Mouse (Mus musculus): Measurements from ENCODE around the gene Mgat5b.

The Mgat5b gene

DNA sequence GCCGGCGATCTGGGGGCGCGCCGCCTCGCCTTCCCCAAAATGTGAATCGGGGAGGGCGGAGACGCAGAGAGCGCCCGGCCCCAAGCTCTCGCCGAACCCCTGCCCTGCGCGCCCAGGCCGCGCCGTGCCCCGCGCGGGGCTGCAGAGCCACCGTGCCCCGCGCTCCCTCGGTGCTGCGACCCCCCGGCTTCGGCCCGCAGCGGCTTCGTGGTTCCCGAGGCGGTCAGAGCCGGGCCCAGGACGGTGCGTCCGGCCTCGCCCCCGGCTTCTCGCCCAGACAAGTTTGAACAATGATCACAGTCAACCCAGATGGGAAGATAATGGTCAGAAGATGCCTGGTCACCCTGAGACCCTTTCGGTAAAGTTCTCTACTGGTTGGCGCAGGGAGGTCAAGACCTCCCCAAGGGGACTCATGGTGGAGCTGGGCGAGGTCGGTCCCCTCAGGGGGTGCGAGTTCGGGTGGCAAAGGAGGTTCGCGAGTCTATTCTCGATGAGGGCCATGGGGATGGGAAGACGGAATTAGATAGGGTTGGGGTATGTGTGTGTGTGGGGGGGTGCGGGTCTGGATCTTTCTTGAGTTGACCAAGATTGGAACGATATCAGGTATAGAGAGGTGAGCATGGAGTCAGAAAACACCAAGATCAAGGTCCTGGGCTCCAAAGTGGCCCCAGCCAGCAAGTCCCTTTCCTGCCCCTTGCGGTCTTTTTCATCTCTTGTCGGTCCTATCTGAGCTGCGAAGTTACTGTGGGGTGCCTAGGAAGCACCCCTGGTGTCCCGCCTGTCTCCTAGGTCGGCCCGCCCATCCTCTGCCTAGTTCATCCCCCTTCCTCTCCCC, 740 bp downstream of the Mgat5b start:
- no peak for DNase-seq (ENCODE audit: low read depth)

GRCm38 (mm10) chr11:116920746-116921145, 2.1 kb downstream of the Mgat5b start:
- DNase-seq (ENCODE audit: low read depth): peak; percentile 64

DNA sequence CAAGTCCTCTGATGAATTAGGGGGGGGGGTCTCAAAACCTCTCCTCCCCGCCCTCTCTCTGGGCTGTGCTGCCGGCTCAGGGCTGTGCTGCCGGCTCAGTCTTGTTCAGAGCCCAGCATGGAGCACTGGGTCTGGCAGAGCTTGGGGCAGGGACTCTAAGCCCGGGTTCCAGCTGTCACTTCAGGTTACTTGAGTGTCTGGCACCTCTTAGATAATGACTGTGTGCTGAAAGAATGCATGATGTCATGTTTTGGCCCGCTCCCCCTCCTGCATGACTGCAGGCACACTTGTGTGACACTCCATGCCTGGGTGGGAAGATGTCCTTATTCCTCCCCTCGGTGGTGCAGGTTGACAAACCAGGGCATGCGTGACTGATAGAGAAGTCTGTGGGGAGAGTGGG, 3.4 kb downstream of the Mgat5b start:
- DNase-seq (ENCODE audit: low read depth): no peak

- no peak for DNase-seq (ENCODE audit: low read depth)
Measured at GRCm38 (mm10) chr11:116928031-116928430, 9.4 kb downstream of the Mgat5b start.

DNA sequence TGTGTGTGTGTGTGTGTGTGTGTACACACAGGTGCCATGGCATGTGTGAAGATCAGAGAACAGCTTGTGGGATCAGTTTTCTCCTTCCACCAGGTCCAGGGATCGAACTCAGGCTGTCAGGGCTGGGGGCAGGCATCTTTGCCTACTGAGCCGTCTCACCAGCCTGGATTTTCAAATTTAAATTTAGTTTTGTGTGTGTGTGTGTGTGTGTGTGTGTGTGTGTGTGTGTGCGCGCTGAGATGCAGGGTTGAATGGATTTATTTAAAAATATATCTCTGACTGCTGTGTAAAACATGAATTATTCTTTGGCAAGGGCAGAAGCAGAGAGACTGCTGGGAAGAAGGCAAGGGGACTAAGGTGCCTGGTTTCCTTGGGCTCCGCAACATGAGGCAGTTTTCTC, 16.2 kb downstream of the Mgat5b start:
- DNase-seq (ENCODE audit: low read depth): no peak

- DNase-seq (ENCODE audit: low read depth): no peak
Measured at GRCm38 (mm10) chr11:116935354-116935753, 16.7 kb downstream of the Mgat5b start.

DNA sequence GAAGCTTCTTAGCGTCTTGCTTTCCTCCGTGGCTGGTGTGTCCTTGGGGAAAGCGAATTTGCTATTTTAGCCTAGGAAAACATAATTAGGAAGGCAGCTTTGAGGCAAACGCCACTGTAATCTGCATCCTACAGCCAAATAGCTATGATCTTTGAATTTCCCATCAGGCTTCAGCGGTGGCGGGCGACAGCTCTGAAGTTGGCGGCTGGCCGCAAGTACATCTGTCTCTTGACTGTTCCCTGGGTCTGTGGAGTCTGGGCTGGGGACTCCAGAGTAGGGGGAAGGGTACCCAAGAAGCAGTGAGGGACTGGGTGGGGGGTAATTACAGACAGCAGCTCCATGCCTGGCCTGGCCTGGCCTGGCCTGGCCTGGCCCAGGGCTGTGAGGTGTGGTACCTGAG, 17.3 kb downstream of the Mgat5b start:
- no peak for DNase-seq (ENCODE audit: low read depth)

- no peak for DNase-seq (ENCODE audit: low read depth)
Measured at GRCm38 (mm10) chr11:116937141-116937540, 18.5 kb downstream of the Mgat5b start.

- peak; percentile 59 for DNase-seq (ENCODE audit: low read depth)
Measured at GRCm38 (mm10) chr11:116940088-116940855, 21.6 kb downstream of the Mgat5b start.

DNA sequence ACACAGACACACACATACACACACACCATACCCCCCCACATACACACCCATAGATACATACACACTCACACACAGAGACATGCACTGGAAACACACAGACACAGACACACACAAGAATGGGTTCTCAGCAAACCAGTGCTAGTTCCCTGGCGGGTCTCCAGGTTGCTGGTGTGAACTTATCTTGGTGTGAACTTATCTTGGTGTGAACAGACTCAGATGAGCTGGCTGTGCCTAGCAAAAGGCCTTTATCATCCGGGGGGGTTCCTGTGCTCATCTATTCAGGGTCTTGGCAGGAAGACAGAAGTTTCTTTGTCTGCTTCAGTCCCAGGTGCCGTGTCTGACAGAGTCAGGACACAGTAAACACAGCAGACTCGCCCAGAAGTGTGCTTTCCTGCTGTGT, 25.7 kb downstream of the Mgat5b start:
- peak; percentile 20 for DNase-seq (ENCODE audit: low read depth)

- no peak for DNase-seq (ENCODE audit: low read depth)
Measured at GRCm38 (mm10) chr11:116949832-116950231, 31.2 kb downstream of the Mgat5b start.

DNA sequence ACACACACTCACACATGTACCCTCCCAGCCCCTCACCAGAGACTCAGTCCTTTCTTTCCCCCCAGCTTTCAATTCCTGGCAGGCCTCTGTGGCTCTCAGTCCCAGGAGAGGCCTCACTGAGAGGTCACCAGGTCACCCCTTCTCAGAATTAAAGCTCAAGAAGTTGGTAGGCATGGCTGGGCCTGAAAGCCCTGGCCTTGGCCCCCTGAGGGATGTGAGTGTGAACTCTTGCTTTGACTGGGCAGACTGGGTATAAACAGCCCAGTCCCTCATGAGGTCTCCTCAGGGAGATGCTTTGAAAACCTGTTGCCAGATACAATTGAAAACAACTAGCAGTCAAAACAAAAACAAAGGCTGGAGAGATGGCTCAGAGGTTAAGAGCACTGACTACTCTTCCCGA, 32.8 kb downstream of the Mgat5b start:
- no peak for DNase-seq (ENCODE audit: low read depth)

DNA sequence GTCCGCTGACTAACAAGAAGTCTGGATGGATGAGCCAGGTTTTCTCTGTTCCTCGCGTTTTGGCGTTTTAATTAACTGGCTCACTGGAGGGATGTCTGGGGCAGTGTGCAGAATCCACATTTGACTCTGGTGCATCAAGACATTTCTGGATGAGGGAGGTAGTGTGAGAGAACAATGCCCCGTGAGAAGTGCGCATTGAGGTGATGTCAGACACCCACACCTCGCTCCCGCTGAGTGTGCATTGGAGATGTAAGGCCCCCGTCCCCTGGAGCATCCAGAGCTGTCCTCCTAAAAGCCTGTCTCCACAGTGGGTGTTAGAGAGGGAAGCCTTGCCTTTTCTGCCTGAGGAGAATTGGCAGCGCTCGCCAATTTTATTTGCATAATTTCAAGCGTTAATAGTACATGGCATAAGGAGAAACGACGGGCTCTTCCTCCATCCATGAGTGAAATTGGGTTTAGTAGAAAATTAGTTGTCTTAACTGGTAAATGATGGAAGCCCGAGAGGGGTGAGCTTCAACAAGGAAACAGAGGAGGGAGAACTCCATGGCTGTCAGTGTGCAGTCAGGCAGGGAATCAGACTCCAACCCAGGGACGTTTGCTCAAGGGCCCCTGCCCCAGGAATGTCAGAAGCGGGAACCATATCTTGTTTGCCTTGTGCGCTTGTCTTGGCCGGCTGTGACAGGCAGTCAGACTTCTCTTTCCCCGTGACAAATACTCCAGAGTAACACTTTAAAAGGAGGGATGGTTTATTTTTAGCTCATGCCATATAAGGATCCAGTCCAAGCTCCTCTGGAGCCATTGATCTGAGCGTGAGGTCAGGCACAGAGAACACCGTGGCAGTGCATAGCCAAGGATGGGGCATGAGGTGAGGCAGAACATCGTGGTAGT, 35.8 kb downstream of the Mgat5b start:
- DNase-seq (ENCODE audit: low read depth): no peak

- no peak for DNase-seq (ENCODE audit: low read depth)
Measured at GRCm38 (mm10) chr11:116958601-116959000, 39.9 kb downstream of the Mgat5b start.

DNA sequence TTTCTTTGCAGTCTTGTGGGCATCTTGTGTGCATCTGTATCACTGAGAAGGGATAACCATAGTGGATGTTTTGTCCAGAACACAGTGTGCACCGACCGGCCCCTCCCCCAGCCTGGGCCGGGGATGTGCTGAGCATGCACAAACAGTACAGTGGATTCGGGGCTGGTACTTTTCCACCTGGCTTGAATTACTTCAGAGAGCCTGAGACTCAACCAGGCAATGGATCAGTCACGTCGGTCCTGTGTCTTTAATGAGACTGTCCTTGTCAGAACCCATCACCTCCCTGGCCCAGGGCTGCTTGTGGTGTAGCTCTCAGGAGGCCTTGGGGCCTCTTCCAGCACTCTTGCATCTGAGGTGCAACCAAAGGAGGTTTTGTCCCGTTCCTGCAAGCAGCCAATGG, 46.4 kb downstream of the Mgat5b start:
- peak; percentile 5 for DNase-seq (ENCODE audit: low read depth)

GRCm38 (mm10) chr11:116965961-116966360, 47.3 kb downstream of the Mgat5b start:
- DNase-seq (ENCODE audit: low read depth): no peak

DNA sequence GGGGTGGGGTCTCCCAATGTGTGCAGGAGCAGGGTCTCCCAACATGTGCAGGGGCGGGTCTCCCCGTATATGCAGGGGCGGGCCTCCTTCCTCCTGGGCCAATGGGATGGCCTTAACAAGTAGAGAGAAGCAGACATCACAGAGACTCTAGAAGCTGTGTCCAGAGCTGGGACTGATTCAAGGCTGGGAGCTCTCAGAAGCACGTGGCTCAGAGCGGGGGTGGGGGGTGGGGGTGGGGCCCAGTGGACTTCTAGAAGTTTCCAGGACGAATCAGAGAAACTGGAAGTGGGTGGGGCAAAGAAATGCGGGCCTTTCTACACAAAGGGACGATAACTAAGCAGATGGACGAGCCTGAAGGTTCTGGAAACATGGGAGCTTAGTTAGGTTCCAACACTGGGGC, 49.9 kb downstream of the Mgat5b start:
- peak; percentile 39 for DNase-seq (ENCODE audit: low read depth)

DNA sequence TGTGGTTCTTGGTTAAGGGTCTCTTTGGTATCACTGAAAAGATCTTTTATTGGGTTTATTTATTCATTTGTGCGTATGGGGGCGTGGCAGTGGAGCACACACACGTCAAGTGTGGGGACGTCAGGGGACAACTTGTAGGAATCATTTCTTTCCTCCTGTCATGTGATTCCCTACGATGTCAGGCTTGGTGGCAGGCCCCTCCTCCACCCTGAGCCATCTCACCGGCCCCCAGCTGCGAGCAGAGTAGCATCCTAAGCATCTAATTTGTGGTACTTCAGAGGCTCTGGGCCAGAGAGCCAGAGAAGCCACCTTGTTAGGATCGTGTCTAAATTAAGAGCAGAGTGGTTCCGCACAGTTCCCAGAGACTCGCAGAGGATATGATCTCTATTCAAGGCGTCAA, 50.8 kb downstream of the Mgat5b start:
- no peak for DNase-seq (ENCODE audit: low read depth)

- DNase-seq (ENCODE audit: low read depth): no peak
Measured at GRCm38 (mm10) chr11:116970847-116971246, 52.2 kb downstream of the Mgat5b start.

GRCm38 (mm10) chr11:116972828-116973227, 54.2 kb downstream of the Mgat5b start:
- no peak for DNase-seq (ENCODE audit: low read depth)

DNA sequence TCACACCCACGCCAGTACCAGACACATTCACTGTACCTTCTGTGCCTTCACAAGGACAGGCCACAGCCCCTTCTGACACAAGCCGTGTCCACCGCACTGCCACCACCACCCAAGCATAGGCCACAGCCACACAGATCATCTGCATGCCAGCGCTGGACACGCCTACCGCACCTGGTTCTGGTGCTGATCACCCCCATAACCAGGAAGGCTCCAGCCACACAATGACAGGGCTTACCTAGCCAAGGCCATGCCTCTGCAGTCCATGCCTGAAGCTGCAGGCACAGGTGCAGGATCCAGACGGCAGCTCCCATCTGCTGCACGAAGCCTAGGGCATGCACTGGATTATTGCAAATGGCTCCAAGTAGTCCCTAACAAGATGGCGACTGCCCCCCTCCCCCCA, 54.8 kb downstream of the Mgat5b start:
- DNase-seq (ENCODE audit: low read depth): no peak

DNA sequence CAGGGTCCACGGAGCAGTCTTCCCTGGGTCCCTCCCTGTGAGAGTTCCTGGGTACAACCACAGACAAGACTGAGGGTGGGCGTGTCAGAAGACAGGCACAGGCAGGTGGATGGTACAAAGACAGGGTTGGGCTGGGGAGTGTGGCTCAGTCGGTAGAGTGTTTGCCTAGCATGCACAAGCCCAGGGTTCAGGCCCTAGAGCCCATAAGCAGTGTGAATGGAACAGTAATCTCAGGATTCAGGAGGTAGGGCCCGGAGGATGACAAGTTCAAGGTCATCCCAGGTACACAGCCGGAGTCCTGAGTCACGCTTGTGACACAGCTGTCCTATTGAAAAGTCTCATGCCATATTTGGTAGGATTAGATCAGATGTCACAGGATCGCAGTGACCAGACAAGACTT, 55.7 kb downstream of the Mgat5b start:
- DNase-seq (ENCODE audit: low read depth): no peak

Measured in NIH3T3 (cell line).